Mouse (Mus musculus) bone marrow macrophage, adult 2 months (primary cell): Measurements from ENCODE around the gene Slc37a3.

ENCODE experiments used
- CTCF ChIP-seq: IDR thresholded peaks from 2 replicates; pipeline ENCODE4 v1.5.1; 2012; ENCODE audit warnings: low read depth, mild to moderate bottlenecking, low read length, moderate library complexity
- POLR2A ChIP-seq: IDR thresholded peaks from 2 replicates; pipeline ENCODE4 v1.6.1; 2012; ENCODE audit warnings: mild to moderate bottlenecking, low read depth, low read length, borderline replicate concordance

DNA sequence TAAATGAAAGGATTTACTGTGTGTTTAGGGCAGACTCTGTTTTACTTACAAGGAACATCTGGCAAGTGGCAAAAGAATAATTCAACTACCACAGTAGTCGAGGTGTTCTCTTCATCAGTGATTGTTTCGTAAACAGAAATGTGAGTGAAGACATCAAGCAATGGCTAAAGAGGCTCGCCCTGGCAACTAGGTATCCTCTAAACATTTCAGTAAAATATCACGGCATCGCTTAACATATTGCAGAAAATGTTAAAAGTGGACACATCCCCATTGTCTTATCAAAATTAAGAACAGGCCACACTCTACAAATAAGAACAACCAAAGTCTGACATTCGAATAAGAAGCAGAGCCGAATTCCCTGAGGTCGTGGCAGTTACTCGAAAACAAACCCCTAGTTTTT, 700 bp downstream of the Slc37a3 start:
- no peak for TF ChIP-seq CTCF
- TF ChIP-seq POLR2A: no peak
